Mouse (Mus musculus) layer of hippocampus, postnatal 10 days (tissue): Measurements from ENCODE around the gene Ube2e2. TPM values are rescaled to one million over a fixed set of nuclear protein-coding genes. Genes with fewer than 3 reads are reported as not detected.

Experiments
- DNase-seq, 2 experiments: peaks; one replicate each; pipeline ENCODE4 v3.0.0; 2021; ENCODE audit warnings: low spot score in 2 of 2
- long read RNA-seq: library from polyadenylated mRNA; stranded (forward); transcript quantifications from one replicate; pipeline ENCODE4 v2.0.0, GENCODE M21; 2023
- total RNA-seq, 2 experiments: library from RNA; stranded (reverse); gene quantifications; 2 replicates each; pipeline ENCODE4 v1.2.3; 2021

Ube2e2 gene
- total RNA-seq: 100 to 1,000 TPM; 168 to 171 TPM
- long read RNA-seq, partial matches to known transcripts: 2 of 9 reads
- long read RNA-seq, other reads (novel, unspliced or antisense): 7 of 9 reads

DNA sequence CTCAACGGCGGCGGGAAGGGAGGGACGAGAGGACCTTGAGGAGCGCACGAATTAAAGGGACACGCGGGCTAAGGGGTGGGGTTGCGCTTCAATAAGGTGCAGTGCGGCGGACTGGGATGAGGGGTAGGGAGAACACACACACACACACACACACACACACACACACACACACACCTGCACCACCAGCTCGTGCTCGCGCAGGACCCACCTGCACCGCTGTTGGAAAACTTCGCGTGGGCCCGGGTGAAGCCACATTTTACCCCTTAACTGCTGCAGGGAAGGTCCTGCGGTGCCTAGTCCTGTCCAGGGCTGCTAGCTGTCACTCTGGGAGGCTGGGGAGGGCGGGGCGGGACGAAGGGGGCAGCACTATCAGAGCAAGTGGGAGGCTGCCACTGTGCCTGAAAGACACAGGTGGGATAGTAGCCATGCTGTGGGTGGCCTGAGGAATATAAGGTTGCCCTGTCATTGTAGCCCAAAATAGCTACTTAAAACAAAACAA lies at the start of gene Ube2e2:
Gene Ube2e2, minus strand, starts transcription at position 321 of the 499 bp plus-strand sequence.
- no peak for DNase-seq

DNA sequence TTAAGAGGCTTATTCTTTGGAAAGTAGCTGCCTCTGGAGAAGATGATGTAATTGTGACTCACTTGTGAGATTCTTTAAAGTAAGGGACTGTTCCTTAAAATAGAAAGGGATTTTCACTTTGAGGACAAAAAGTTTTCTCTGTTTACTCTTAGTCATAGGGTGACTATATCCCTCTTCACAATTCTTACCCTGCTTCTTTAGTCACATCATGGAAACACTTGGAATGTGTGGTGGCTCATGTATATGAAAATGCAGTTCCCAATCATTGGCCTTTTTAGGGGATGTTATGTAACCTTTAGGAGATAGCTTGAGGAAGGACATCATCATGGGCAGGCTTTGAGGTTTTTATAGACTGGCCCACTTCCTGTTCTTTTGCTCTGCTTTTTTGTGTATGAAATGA lies 46.0 kb upstream of the Ube2e2 start:
- DNase-seq: no peak

- DNase-seq: no peak
Observed at GRCm38 (mm10) chr14:18903553-18903952, 9.5 kb upstream of the Ube2e2 start.

GRCm38 (mm10) chr14:18893121-18893946 lies 733 bp downstream of the Ube2e2 start:
- peak; percentile 88 to 93 for DNase-seq

DNA sequence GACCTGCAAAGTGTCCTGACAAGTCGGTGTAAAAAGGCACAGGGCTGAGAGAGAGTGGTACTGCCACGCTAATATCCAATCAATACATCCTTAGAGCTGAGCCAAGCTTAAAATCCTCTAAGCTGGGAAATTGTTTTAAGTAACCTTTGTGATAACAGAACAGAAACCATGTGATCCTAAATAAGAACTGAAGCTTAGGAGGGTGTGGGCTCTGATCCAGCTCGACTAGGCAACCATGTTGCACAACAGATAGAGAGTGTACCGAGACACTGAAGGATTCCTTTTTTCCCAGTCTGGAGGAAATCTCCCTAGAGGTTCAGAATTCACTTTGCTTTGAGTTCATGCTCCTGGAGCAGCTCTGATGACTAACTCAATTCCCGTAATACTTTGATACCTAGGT lies 4.5 kb downstream of the Ube2e2 start:
- DNase-seq: no peak

- DNase-seq: no peak
Observed at GRCm38 (mm10) chr14:18882493-18882892, 11.6 kb downstream of the Ube2e2 start.

DNA sequence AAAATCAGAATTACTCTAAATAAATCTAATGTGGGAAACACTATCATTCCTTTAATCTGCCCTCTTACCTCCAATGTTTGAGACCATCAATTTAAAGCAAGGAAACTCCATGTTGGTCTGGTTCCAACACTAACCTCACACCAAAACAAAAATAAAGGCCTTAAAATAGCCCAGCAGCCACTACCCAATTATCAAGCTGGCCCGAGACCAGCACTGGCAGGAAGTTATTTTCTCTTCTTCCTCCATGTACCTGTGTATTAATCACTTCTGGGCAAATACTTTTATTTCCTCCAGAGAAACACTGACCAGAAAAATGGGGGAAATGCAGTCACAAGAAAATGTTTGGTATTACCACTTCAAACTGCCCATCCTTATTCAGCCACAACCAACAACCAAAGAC lies 23.4 kb downstream of the Ube2e2 start:
- no peak for DNase-seq

GRCm38 (mm10) chr14:18828661-18829060 lies 65.4 kb downstream of the Ube2e2 start:
- no peak for DNase-seq

DNA sequence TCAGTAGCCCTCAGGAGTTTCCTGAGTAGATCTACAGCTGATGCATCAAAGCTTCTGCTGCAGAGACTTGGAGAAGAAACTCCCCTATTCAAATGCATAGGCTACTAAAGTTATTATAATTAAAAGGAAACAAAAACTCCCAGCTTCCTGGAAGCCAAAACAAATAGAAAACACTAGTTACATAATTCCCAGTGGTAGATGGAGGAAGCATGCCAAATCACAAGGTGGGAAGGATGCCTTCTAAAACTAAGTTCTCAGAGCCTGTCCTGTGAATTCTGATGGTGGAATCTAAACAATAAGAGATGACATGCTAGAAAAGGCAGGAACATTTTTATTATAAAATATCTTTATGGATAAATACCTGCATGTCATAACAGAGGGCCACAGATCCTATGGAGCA lies 67.3 kb downstream of the Ube2e2 start:
- DNase-seq: no peak

GRCm38 (mm10) chr14:18820713-18821112 lies 73.4 kb downstream of the Ube2e2 start:
- no peak for DNase-seq

GRCm38 (mm10) chr14:18796857-18797256 lies 97.2 kb downstream of the Ube2e2 start:
- DNase-seq: no peak

- DNase-seq: no peak
Observed at GRCm38 (mm10) chr14:18795787-18796186, 98.3 kb downstream of the Ube2e2 start.

GRCm38 (mm10) chr14:18778993-18779675 lies 114.9 kb downstream of the Ube2e2 start:
- DNase-seq: no peak

DNA sequence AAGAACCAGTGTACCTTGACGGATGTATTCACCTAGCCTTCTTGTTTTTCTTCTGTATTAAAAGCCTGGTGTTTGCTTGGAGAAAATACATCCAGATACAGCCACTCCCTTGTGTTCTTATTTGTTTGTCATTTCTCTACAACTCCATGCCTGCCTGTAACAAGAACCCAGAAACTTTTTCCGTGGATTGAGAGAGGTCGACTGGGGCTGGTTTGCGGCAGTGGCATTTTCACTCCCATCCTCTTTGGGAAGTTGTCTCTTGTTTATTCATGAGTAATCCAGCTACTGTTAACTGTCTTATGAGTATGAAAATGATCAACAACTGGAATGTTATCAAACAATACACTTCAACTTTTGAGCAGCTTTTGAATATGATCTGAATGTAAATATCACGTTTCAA lies 115.8 kb downstream of the Ube2e2 start:
- DNase-seq: no peak

- DNase-seq: no peak
Observed at GRCm38 (mm10) chr14:18776132-18776531, 117.9 kb downstream of the Ube2e2 start.

DNA sequence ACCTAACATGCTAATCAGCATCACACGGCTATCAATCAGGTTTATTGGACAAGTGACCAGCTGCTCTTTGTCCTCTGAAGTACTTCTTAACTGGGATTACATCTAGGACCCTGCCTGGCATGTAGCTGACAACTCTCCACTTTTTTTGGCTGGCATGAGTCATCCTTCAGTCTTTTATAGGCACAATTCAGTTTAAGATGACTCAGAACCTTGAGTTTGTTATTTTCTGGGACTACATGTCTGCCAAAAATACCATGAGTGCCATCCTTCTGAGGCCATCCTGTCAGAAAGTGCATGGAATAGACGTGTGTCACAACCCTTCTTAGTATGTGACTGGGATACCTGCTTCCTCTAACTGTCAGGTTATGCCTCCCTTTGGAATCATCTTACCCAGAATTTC lies 120.3 kb downstream of the Ube2e2 start:
- no peak for DNase-seq

DNA sequence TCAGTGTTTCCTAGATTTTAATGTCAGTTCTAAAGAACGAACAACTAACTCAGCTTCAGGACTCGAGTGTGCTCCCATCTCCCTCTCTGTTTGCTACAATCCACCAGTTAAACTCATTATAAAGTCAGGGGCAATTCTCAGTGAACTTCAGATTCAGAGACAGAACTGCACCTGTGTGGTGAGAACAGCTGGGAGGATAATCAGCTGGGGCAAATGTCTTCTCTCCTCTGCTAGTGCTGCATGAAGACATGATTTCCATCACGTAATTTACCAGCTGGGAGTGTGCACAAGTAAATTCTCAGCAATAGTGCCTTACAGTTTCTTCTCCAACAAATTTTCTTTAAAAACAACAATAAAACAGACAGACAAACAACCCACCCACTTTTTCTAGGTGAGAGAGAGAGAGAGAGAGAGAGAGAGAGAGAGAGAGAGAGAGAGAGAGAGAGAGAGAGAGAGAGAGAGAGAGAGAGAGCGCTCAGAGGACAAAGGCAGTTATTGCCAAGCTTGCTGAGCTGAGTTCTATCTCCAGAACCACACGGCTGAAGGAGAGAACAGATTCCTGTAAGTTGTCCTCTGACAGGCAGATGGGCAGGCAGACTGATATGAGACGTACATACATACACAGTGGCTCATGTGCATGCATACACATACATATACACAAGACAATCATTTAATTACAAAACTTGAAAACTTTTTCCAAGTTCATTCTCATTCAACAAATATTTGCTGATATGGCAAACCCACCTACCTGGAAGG lies 134.3 kb downstream of the Ube2e2 start:
- no peak for DNase-seq

DNA sequence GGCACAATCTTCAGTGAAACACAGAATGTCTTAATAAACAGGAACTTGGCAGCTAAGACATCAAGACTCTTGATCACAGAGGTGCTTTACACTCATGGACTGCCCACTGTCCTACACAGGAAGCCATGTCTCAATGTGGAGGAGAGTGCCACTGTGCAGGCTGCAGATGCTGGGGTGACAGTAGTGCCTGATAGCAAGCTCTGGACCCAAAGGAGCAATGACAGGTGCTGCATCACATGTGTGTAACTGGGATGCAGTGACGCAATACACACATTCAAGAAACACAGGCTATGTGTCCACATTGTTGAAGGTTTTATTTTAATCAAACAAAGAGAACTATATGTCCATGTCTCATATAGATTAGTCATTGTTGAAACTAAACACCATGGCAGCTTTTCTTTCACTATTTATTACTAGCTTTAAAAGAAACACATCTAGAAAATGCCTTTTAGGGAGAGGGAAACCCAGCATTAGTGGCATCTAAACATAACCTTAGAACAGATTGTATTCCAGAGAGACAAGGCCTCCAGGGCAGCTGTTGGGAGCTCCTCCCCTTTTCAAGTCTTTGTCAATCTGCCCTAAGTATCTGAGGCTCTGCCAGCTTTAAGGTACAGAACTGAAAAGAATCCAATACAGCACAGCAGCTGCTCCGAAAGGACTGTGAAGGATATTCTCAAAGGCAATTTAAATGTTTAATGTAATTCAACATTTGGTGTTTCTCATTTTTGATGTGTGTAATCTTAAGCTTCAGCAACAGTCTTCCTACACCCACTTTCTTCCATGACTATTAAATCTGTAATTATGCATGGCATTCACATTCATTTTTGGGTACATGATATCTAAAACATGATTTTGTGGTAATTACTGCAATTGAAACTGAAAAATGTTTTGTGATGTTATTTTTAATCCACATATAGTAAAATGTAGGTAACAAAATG lies 135.2 kb downstream of the Ube2e2 start:
- DNase-seq: no peak

- DNase-seq: no peak
Observed at GRCm38 (mm10) chr14:18758003-18758402, 136.1 kb downstream of the Ube2e2 start.

DNA sequence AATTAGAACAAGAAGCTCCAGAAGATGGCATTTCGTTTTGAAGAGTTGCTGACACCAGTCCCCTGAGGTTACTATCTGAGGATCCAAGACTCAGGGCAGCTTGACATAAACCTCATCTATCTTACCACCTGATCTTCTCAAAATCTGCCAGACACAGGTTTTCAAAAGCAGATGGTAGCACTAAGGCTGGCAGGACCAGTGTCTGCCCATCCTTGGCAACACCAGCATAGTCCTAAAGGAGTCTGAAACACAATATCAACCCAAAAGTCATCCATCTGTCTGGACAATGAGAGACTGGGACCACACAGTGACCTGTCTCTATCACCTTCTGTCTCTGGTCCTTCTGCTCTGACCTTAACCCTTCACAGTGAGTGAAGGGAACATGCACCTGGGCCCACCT lies 138.7 kb downstream of the Ube2e2 start:
- DNase-seq: no peak
